Mouse (Mus musculus) testis, adult 2 months (tissue): ENCODE data around the gene Emb.

Experiments
- CTCF ChIP-seq: fragments of 200-500 bp; IDR thresholded peaks from 2 replicates; pipeline ENCODE4 v1.5.1; 2012; ENCODE audit warnings: low read depth, mild to moderate bottlenecking, inconsistent platforms, low read length, moderate library complexity; ENCODE audit not compliant: control insufficient read depth, insufficient read depth, insufficient replicate concordance
- POLR2A ChIP-seq: fragments of 200-500 bp; IDR thresholded peaks from 2 replicates; pipeline ENCODE4 v1.6.1; 2012; ENCODE audit warnings: low read depth, mild to moderate bottlenecking, inconsistent platforms, low read length, moderate library complexity; ENCODE audit not compliant: control insufficient read depth

GRCm38 (mm10) chr13:117235530-117236212 lies 27.3 kb downstream of the Emb start:
- TF ChIP-seq POLR2A (no peak), CTCF (no peak)
